Mouse (Mus musculus) midbrain, embryonic 10.5 days (tissue): ENCODE measurements around the gene Mmrn2. TPM values are rescaled to one million over a fixed set of nuclear protein-coding genes. Genes with fewer than 3 reads are reported as not detected.

Source experiments
- polyA plus RNA-seq: library from polyadenylated mRNA; unstranded; fragments of >200 nt; fragmentation: Nextera tagmentation; extraction: Ambion mirVana; gene quantifications from 2 replicates; pipeline ENCODE4 v1.2.1, GENCODE M21; 2016

Mmrn2 gene
- polyA plus RNA-seq, 1 experiment from 2014 or later: 6.3 TPM

Other genes with a start within 250 kb of the Mmrn2 start
- gene Npy4r, start 223.0 kb upstream of the Mmrn2 start, polyA plus RNA-seq: 0.04 TPM in 1 of 2 replicates, not detected in the other
- 0.35 and 1.9 TPM in 2 replicates for gene Gprin2, start 173.8 kb upstream of the Mmrn2 start, polyA plus RNA-seq
- 0.11 and 0.37 TPM in 2 replicates for gene Syt15, start 155.9 kb upstream of the Mmrn2 start, polyA plus RNA-seq
- gene Shld2, start 65.0 kb upstream of the Mmrn2 start, polyA plus RNA-seq: 6.6 and 7.1 TPM in 2 replicates
- gene Glud1, start 64.7 kb upstream of the Mmrn2 start, polyA plus RNA-seq: 75.5 and 79.6 TPM in 2 replicates
- not detected in 2 replicates for gene Fam25c, start 20.0 kb upstream of the Mmrn2 start, polyA plus RNA-seq
- gene Sncg, start 676 bp upstream of the Mmrn2 start, polyA plus RNA-seq: 30.8 and 56.1 TPM in 2 replicates
- 38.1 and 38.7 TPM in 2 replicates for gene Bmpr1a, start 127.9 kb downstream of the Mmrn2 start, polyA plus RNA-seq
- gene 9230112D13Rik, start 147.3 kb downstream of the Mmrn2 start, polyA plus RNA-seq: not detected in 2 replicates
- gene Ldb3, start 213.2 kb downstream of the Mmrn2 start, polyA plus RNA-seq: 0.02 TPM in 1 of 2 replicates, not detected in the other
- gene Opn4, start 224.7 kb downstream of the Mmrn2 start, polyA plus RNA-seq: 0.12 and 0.35 TPM in 2 replicates